19 mouse cellular contexts compared by ENCODE assay signal in genomic region chr17:43651314-43652046, GRCm38 (mm10). TPM values are rescaled to one million over a fixed set of nuclear protein-coding genes. Genes with fewer than 3 reads are reported as not detected.
DNase-seq lines count a peak whose midpoint lies in the region; ATAC-seq and TF ChIP-seq lines count a peak whose summit lies in the region.
"Had no signal": no experiment of that assay in that cellular context is flagged by ENCODE, and none has a peak within 500 bp of the region (broad histone marks: within the 10 kb centered on the region; RNA-seq: fewer than 3 reads in every experiment).

No protein-coding gene starts in this region.

- H3K4me1 ChIP-seq in hindbrain, embryonic 16.5 days (ENCODE audit: control insufficient read depth, insufficient read depth, low read depth, low read length) = no peaks in the 10 kb centered on the region
- no peaks in the 10 kb centered on the region for H3K4me1 ChIP-seq in hindbrain, embryonic 11.5 days (replicated peaks; ENCODE audit: control insufficient read depth, insufficient read depth, low read length)
- no peaks in the 10 kb centered on the region for H3K4me1 ChIP-seq in liver, postnatal 0 days (ENCODE audit: insufficient read depth)
- H3K4me1 ChIP-seq in midbrain, embryonic 16.5 days (ENCODE audit: control insufficient read depth, insufficient read depth, low read length) = no peaks in the 10 kb centered on the region
- H3K4me1 ChIP-seq: forebrain, embryonic 15.5 days; liver, embryonic 13.5 days had no signal

- ATAC-seq in hindbrain, embryonic 16.5 days = peak; percentile 39; the same call in 1 of the 2 replicates
- ATAC-seq in hindbrain, embryonic 11.5 days (ENCODE audit: low FRiP score) = no peak
- no peak for ATAC-seq in liver, postnatal 0 days
- no peak for ATAC-seq in midbrain, embryonic 16.5 days
- ATAC-seq: forebrain, embryonic 15.5 days; Patski had no signal

- no peaks in the 10 kb centered on the region for H3K27me3 ChIP-seq in hindbrain, embryonic 16.5 days (replicated peaks; ENCODE audit: control insufficient read depth, insufficient read depth, low read length)
- no peaks in the 10 kb centered on the region for H3K27me3 ChIP-seq in hindbrain, embryonic 11.5 days (ENCODE audit: control insufficient read depth, insufficient read depth, low read length)
- H3K27me3 ChIP-seq in C2C12 (ENCODE audit: control insufficient read depth, insufficient read depth, insufficient read length) = no peaks in the 10 kb centered on the region
- H3K27me3 ChIP-seq in liver, postnatal 0 days (ENCODE audit: insufficient read depth, low read length) = no peaks in the 10 kb centered on the region
- H3K27me3 ChIP-seq in midbrain, embryonic 16.5 days (ENCODE audit: control insufficient read depth, insufficient read depth, low read depth, low read length) = no peaks in the 10 kb centered on the region
- H3K27me3 ChIP-seq: forebrain, embryonic 15.5 days; heart, embryonic 15.5 days; liver, embryonic 13.5 days; Patski had no signal

- no peak overlapping the region for H3ac ChIP-seq in C2C12 (ENCODE audit: control insufficient read depth, insufficient read length, low read depth)

- no peaks in the 10 kb centered on the region for H3K79me3 ChIP-seq in C2C12 (ENCODE audit: low read depth)

- no peaks in the 10 kb centered on the region for H3K9me3 ChIP-seq in hindbrain, embryonic 16.5 days (ENCODE audit: control insufficient read depth, low read length)
- no peaks in the 10 kb centered on the region for H3K9me3 ChIP-seq in hindbrain, embryonic 11.5 days (ENCODE audit: control insufficient read depth, low read length)
- no peaks in the 10 kb centered on the region for H3K9me3 ChIP-seq in liver, postnatal 0 days (ENCODE audit: low read length)
- H3K9me3 ChIP-seq in midbrain, embryonic 16.5 days (replicated peaks; ENCODE audit: control insufficient read depth, low read length, poor library complexity, severe bottlenecking) = no peaks in the 10 kb centered on the region
- H3K9me3 ChIP-seq: forebrain, embryonic 15.5 days; heart, embryonic 15.5 days; liver, embryonic 13.5 days had no signal

- no peak overlapping the region for H3K27ac ChIP-seq in hindbrain, embryonic 16.5 days (ENCODE audit: low read depth, low read length)
- H3K27ac ChIP-seq in hindbrain, embryonic 11.5 days (ENCODE audit: low read depth, low read length) = no peak overlapping the region
- no peak overlapping the region for H3K27ac ChIP-seq in liver, postnatal 0 days (ENCODE audit: low read depth)
- no peak overlapping the region for H3K27ac ChIP-seq in midbrain, embryonic 16.5 days (ENCODE audit: low read length)
- H3K27ac ChIP-seq: forebrain, embryonic 15.5 days; heart, embryonic 15.5 days; liver, embryonic 13.5 days; macrophage had no signal

- no peak overlapping the region for H3K4me2 ChIP-seq in hindbrain, embryonic 16.5 days (ENCODE audit: low read length)
- no peak overlapping the region for H3K4me2 ChIP-seq in hindbrain, embryonic 11.5 days (replicated peaks; ENCODE audit: low read depth, low read length)
- H3K4me2 ChIP-seq in liver, postnatal 0 days (ENCODE audit: low read depth, low read length) = no peak overlapping the region
- no peak overlapping the region for H3K4me2 ChIP-seq in midbrain, embryonic 16.5 days (ENCODE audit: low read length)
- H3K4me2 ChIP-seq: forebrain, embryonic 15.5 days; heart, embryonic 15.5 days; liver, embryonic 13.5 days had no signal

- DNase-seq in hindbrain, embryonic 11.5 days (ENCODE audit: low spot score) = no peak
- peak; percentile 80 for DNase-seq in ZHBTc4 (ENCODE audit: low read depth, low spot score)
- peak; percentile 23 for DNase-seq in liver, postnatal 0 days
- DNase-seq in heart, adult 8-10 months (ENCODE audit: low spot score) = no peak
- DNase-seq in left cerebral cortex, adult 8-10 months (ENCODE audit: low spot score in 2 of 2) = no peak
- DNase-seq: adrenal gland, adult 8-10 months; cerebellum, postnatal 36 days; gastrocnemius, postnatal 10 days; kidney, adult 18-20 months; kidney, postnatal 36 days; liver, embryonic 13.5 days had no signal

- H3K79me2 ChIP-seq in C2C12 (ENCODE audit: control insufficient read depth, insufficient read depth) = no peaks in the 10 kb centered on the region

- TF ChIP-seq EP300 in liver, postnatal 0 days (IDR thresholded peaks at IDR 0.05; ENCODE audit: low read depth) = no peak

- no peak overlapping the region for H3K4me3 ChIP-seq in hindbrain, embryonic 16.5 days (ENCODE audit: low read length)
- H3K4me3 ChIP-seq in hindbrain, embryonic 11.5 days (ENCODE audit: low read depth, low read length) = no peak overlapping the region
- no peak overlapping the region for H3K4me3 ChIP-seq in C2C12 (ENCODE audit: insufficient read depth, poor library complexity, severe bottlenecking)
- no peak overlapping the region for H3K4me3 ChIP-seq in liver, postnatal 0 days (ENCODE audit: low read depth, low read length)
- no peak overlapping the region for H3K4me3 ChIP-seq in midbrain, embryonic 16.5 days (ENCODE audit: low read depth, low read length)
- H3K4me3 ChIP-seq: forebrain, embryonic 15.5 days; heart, embryonic 15.5 days; liver, embryonic 13.5 days had no signal

- peaks cover 34% of the 10 kb centered on the region for H3K36me3 ChIP-seq in hindbrain, embryonic 16.5 days (ENCODE audit: control insufficient read depth, insufficient read depth, low read length)
- no peaks in the 10 kb centered on the region for H3K36me3 ChIP-seq in hindbrain, embryonic 11.5 days (ENCODE audit: control insufficient read depth, insufficient read depth, low read length)
- H3K36me3 ChIP-seq in C2C12 (ENCODE audit: control insufficient read depth, insufficient read depth) = peaks cover 7% of the 10 kb centered on the region
- no peaks in the 10 kb centered on the region for H3K36me3 ChIP-seq in liver, postnatal 0 days (replicated peaks; ENCODE audit: insufficient read depth, low read length)
- peaks cover 18% of the 10 kb centered on the region for H3K36me3 ChIP-seq in midbrain, embryonic 16.5 days (ENCODE audit: control insufficient read depth, insufficient read depth, low read length)
- H3K36me3 ChIP-seq: heart, embryonic 15.5 days; liver, embryonic 13.5 days had no signal

- no peak for TF ChIP-seq CTCF in C2C12 (IDR thresholded peaks at IDR 0.05; ENCODE audit: control insufficient read depth, insufficient read depth, insufficient read length)
- no peak for TF ChIP-seq CTCF in liver, postnatal 0 days (IDR thresholded peaks at IDR 0.05; ENCODE audit: low read depth)

- no peak overlapping the region for H3K9ac ChIP-seq in hindbrain, embryonic 16.5 days (ENCODE audit: low read depth, low read length)
- H3K9ac ChIP-seq in hindbrain, embryonic 11.5 days (ENCODE audit: low read depth, low read length) = no peak overlapping the region
- H3K9ac ChIP-seq in liver, postnatal 0 days (replicated peaks) = no peak overlapping the region
- no peak overlapping the region for H3K9ac ChIP-seq in midbrain, embryonic 16.5 days (ENCODE audit: low read depth, low read length)
- H3K9ac ChIP-seq: forebrain, embryonic 15.5 days; heart, embryonic 15.5 days; liver, embryonic 13.5 days had no signal

- WGBS in hindbrain, embryonic 16.5 days = 69% methylated on average over 14 of the region's 14 CpGs
- 71% methylated on average over 14 of the region's 14 CpGs for WGBS in hindbrain, embryonic 11.5 days
- WGBS in liver, postnatal 0 days (ENCODE audit: insufficient replicate concordance) = 69% methylated on average over 14 of the region's 14 CpGs
- 74% methylated on average over 14 of the region's 14 CpGs for WGBS in midbrain, embryonic 16.5 days

TF ChIP-seq in C2C12, 6 proteins besides CTCF, POLR2A, EP300 and RAD21:
- TF ChIP-seq FOSL1 (IDR thresholded peaks at IDR 0.05; ENCODE audit: insufficient read depth, low read length, poor library complexity, severe bottlenecking) = peak; percentile 26
- TF ChIP-seq MAX (IDR thresholded peaks at IDR 0.05) = no peak
- no peak for TF ChIP-seq MYOD1 (IDR thresholded peaks at IDR 0.05; ENCODE audit: control insufficient read depth, insufficient read length, low read depth)
TF ChIP-seq in C2C12: peak in this region for 1.

RNA-seq across cellular contexts. Expression of gene Slc25a27, which starts 15.5 kb away (rescaled TPM):
- 97.4 and 99.1 TPM in 2 replicates for polyA plus RNA-seq in hindbrain, embryonic 16.5 days (2015; fragmentation: Nextera tagmentation; extraction: Ambion mirVana)
- polyA plus RNA-seq in hindbrain, embryonic 11.5 days (2014; fragmentation: Nextera tagmentation; extraction: Ambion mirVana) = 36.8 and 43.2 TPM in 2 replicates
- polyA plus RNA-seq in C2C12 (2012; fragmentation: generic; extraction: Trizol) = 0.63 TPM
- polyA plus RNA-seq in liver, postnatal 0 days (2015; fragmentation: Nextera tagmentation; extraction: Ambion mirVana) = 1.5 and 1.8 TPM in 2 replicates
- 123 and 129 TPM in 2 replicates for polyA plus RNA-seq in midbrain, embryonic 16.5 days (2015; fragmentation: Nextera tagmentation; extraction: Ambion mirVana)
- total RNA-seq in heart, adult 8-10 months (2022) = 1 to 10 TPM; 1.3 to 4.1 (median 3.5) TPM
- 10 to 100 TPM; 37.9 to 43.8 (median 39.7) TPM for total RNA-seq in left cerebral cortex, adult 8-10 months (2022)

RNA-seq across cellular contexts. Expression of gene Cyp39a1, which starts 15.7 kb away (rescaled TPM):
- 15.1 and 16.0 TPM in 2 replicates for polyA plus RNA-seq in hindbrain, embryonic 16.5 days (2015; fragmentation: Nextera tagmentation; extraction: Ambion mirVana)
- polyA plus RNA-seq in hindbrain, embryonic 11.5 days (2014; fragmentation: Nextera tagmentation; extraction: Ambion mirVana) = 28.9 and 30.9 TPM in 2 replicates
- polyA plus RNA-seq in C2C12 (2012; fragmentation: generic; extraction: Trizol) = 0.62 TPM
- 70.6 and 74.6 TPM in 2 replicates for polyA plus RNA-seq in liver, postnatal 0 days (2015; fragmentation: Nextera tagmentation; extraction: Ambion mirVana)
- polyA plus RNA-seq in midbrain, embryonic 16.5 days (2015; fragmentation: Nextera tagmentation; extraction: Ambion mirVana) = 7.6 and 8.6 TPM in 2 replicates
- total RNA-seq in heart, adult 8-10 months (2022) = 1 to 10 TPM; 4.3 to 6.4 (median 5.3) TPM
- total RNA-seq in left cerebral cortex, adult 8-10 months (2022) = 1 to 10 TPM; 1.8 to 3.3 (median 2.5) TPM

RNA-seq across cellular contexts. Expression of gene Tdrd6, which starts 21.4 kb away (rescaled TPM):
- 0.46 and 0.79 TPM in 2 replicates for polyA plus RNA-seq in hindbrain, embryonic 16.5 days (2015; fragmentation: Nextera tagmentation; extraction: Ambion mirVana)
- 0.03 and 0.07 TPM in 2 replicates for polyA plus RNA-seq in hindbrain, embryonic 11.5 days (2014; fragmentation: Nextera tagmentation; extraction: Ambion mirVana)
- polyA plus RNA-seq in C2C12 (2012; fragmentation: generic; extraction: Trizol) = not detected
- not detected in 2 replicates for polyA plus RNA-seq in liver, postnatal 0 days (2015; fragmentation: Nextera tagmentation; extraction: Ambion mirVana)
- 0.52 and 1.5 TPM in 2 replicates for polyA plus RNA-seq in midbrain, embryonic 16.5 days (2015; fragmentation: Nextera tagmentation; extraction: Ambion mirVana)
- total RNA-seq in heart, adult 8-10 months (2022) = under 1 TPM in 1 of 4 experiments, not detected in 3; 0.03 TPM
- 1 to 10 TPM in 1 of 4 experiments, under 1 TPM in 3; 0.42 to 1.2 (median 0.51) TPM for total RNA-seq in left cerebral cortex, adult 8-10 months (2022)
- total RNA-seq: adrenal gland, adult 8-10 months had no signal
- polyA plus RNA-seq: heart, embryonic 15.5 days; macrophage; stomach, embryonic 14.5 days had no signal

Comparison
In these comparisons a context has a peak if more than half of its experiments do, and no peak if none do; other contexts are left out.
1. DNase-seq: peak in ZHBTc4 (single experiment) and liver, postnatal 0 days (single experiment); none in hindbrain, embryonic 11.5 days (single experiment), heart, adult 8-10 months (single experiment) and left cerebral cortex, adult 8-10 months (0 of 2).
2. RNA of gene Slc25a27, which starts 15.5 kb away (polyA plus RNA-seq): 123 to 129 TPM in midbrain, embryonic 16.5 days, 97.4 to 99.1 TPM in hindbrain, embryonic 16.5 days and 36.8 to 43.2 TPM in hindbrain, embryonic 11.5 days; 1.5 to 1.8 TPM in liver, postnatal 0 days and 0.63 TPM in C2C12 (single experiment); every median in the first group is over 10 times any median in the second.